Mouse (Mus musculus) C2C12 (cell line): ENCODE data around the gene Spg7. TPM values are rescaled to one million over a fixed set of nuclear protein-coding genes. Genes with fewer than 3 reads are reported as not detected.

ENCODE experiments used
- H3K27me3 ChIP-seq: one replicate; pipeline ENCODE4 v1.6.1; 2011; ENCODE audit not compliant: control insufficient read depth, insufficient read depth, insufficient read length
- H3K36me3 ChIP-seq: one replicate; pipeline ENCODE4 v1.6.1; 2011; ENCODE audit not compliant: control insufficient read depth, insufficient read depth
- H3K4me3 ChIP-seq: one replicate; pipeline ENCODE4 v1.5.1; 2011; ENCODE audit warnings: mild to moderate bottlenecking, control low read depth; ENCODE audit not compliant: poor library complexity, insufficient read depth, severe bottlenecking
- H3K79me2 ChIP-seq: one replicate; pipeline ENCODE4 v1.6.1; 2011; ENCODE audit not compliant: control insufficient read depth, insufficient read depth
- H3K79me3 ChIP-seq: one replicate; pipeline ENCODE4 v1.6.1; 2011; ENCODE audit warnings: low read depth, control low read depth
- H3ac ChIP-seq: one replicate; pipeline ENCODE3; 2011; ENCODE audit warnings: low read depth; ENCODE audit not compliant: control insufficient read depth, insufficient read length
- CEBPB ChIP-seq: IDR thresholded peaks from one replicate; pipeline ENCODE4 v1.6.1; 2011; ENCODE audit warnings: low read depth, mild to moderate bottlenecking, control low read depth, moderate library complexity
- CTCF ChIP-seq: IDR thresholded peaks from one replicate; pipeline ENCODE4 v1.5.1; 2011; ENCODE audit not compliant: control insufficient read depth, insufficient read depth, insufficient read length
- FOSL1 ChIP-seq: IDR thresholded peaks from one replicate; pipeline ENCODE4 v1.8.0; 2011; ENCODE audit warnings: mild to moderate bottlenecking, low read length; ENCODE audit not compliant: poor library complexity, insufficient read depth, severe bottlenecking
- MAX ChIP-seq: IDR thresholded peaks from one replicate; pipeline ENCODE4 v1.6.1; 2011; ENCODE audit warnings: mild to moderate bottlenecking, control low read depth
- MYOD1 ChIP-seq: IDR thresholded peaks from one replicate; pipeline ENCODE4 v1.6.1; 2011; ENCODE audit warnings: low read depth; ENCODE audit not compliant: control insufficient read depth, insufficient read length
- MYOG ChIP-seq: IDR thresholded peaks from one replicate; pipeline ENCODE4 v1.6.1; 2011; ENCODE audit not compliant: control insufficient read depth, insufficient read length; ENCODE audit errors: extremely low read depth
- USF1 ChIP-seq: IDR thresholded peaks from one replicate; pipeline ENCODE4 v1.6.1; 2011; ENCODE audit warnings: low read depth, mild to moderate bottlenecking, control low read depth, moderate library complexity
- polyA plus RNA-seq: library from polyadenylated mRNA; unstranded; fragments of >200 nt; fragmentation: generic; extraction: Trizol; gene quantifications from one replicate; pipeline ENCODE4 v1.2.1, GENCODE M21; 2012; ENCODE audit warnings: missing spikeins

Gene Spg7
- polyA plus RNA-seq, 1 experiment = 57.4 TPM

- Histone ChIP-seq H3K4me3 (no peak overlapping the region), H3K79me2 (peaks cover 26% of the 10 kb centered on the region), H3K79me3 (peaks cover 20% of the 10 kb centered on the region), H3ac (no peak overlapping the region), H3K27me3 (no peaks in the 10 kb centered on the region), H3K36me3 (peaks cover 32% of the 10 kb centered on the region)
- no peak for TF ChIP-seq MYOD1
- no peak for TF ChIP-seq CTCF
- no peak for TF ChIP-seq CEBPB
- TF ChIP-seq USF1 = no peak
- no peak for TF ChIP-seq FOSL1
- TF ChIP-seq MYOG = no peak
- no peak for TF ChIP-seq MAX
Measured at GRCm38 (mm10) chr8:123106531-123106930, 43.8 kb downstream of the Spg7 start.

GRCm38 (mm10) chr8:123108010-123108409, 45.3 kb downstream of the Spg7 start:
- peaks cover 17% of the 10 kb centered on the region for H3K79me3 ChIP-seq
- no peak overlapping the region for H3ac ChIP-seq
- H3K36me3 ChIP-seq = peaks cover 31% of the 10 kb centered on the region
- TF ChIP-seq MAX (no peak), MYOD1 (no peak), CEBPB (no peak), FOSL1 (no peak), CTCF (no peak), USF1 (no peak), MYOG (no peak)
- peaks cover 18% of the 10 kb centered on the region for H3K79me2 ChIP-seq
- H3K4me3 ChIP-seq = no peak overlapping the region
- no peaks in the 10 kb centered on the region for H3K27me3 ChIP-seq

DNA sequence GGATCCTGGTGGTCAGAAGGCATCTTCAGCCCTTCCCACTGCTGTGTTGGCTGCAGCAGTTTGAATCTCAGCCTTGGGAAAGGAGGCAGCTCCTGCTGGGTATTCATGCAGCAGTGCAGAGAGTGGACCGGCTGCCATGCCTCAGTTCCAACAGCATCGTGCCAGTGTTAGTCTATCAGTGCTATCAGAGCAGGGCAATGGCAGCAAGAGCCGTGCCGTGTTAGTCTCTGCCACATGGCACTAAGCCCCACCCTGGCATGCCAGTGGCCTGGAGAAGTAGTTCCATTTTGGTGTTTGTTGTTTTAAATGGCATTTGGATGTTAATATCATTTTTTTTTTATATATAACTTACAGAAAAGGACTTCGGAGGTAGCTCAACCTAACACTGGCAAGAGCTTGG, 46.2 kb downstream of the Spg7 start:
- H3K79me2 ChIP-seq = peaks cover 9% of the 10 kb centered on the region
- H3ac ChIP-seq = no peak overlapping the region
- no peak overlapping the region for H3K4me3 ChIP-seq
- TF ChIP-seq CEBPB (no peak), MAX (no peak), CTCF (no peak), FOSL1 (no peak), USF1 (no peak)
- no peaks in the 10 kb centered on the region for H3K27me3 ChIP-seq
- peaks cover 8% of the 10 kb centered on the region for H3K79me3 ChIP-seq
- H3K36me3 ChIP-seq = peaks cover 21% of the 10 kb centered on the region

GRCm38 (mm10) chr8:123110649-123111048, 47.9 kb downstream of the Spg7 start:
- Histone ChIP-seq H3K4me3 (no peak overlapping the region), H3K79me3 (no peaks in the 10 kb centered on the region), H3K79me2 (no peaks in the 10 kb centered on the region), H3K27me3 (no peaks in the 10 kb centered on the region), H3K36me3 (peaks cover 4% of the 10 kb centered on the region), H3ac (no peak overlapping the region)
- TF ChIP-seq CEBPB (no peak), FOSL1 (no peak), MYOD1 (no peak), MYOG (no peak)

- Histone ChIP-seq H3ac (no peak overlapping the region), H3K79me3 (no peaks in the 10 kb centered on the region), H3K4me3 (no peak overlapping the region), H3K36me3 (no peaks in the 10 kb centered on the region), H3K79me2 (no peaks in the 10 kb centered on the region), H3K27me3 (peaks cover 8% of the 10 kb centered on the region)
- TF ChIP-seq MAX = no peak
- no peak for TF ChIP-seq CTCF
- TF ChIP-seq USF1 = no peak
- peak; percentile 24 for TF ChIP-seq MYOD1
- TF ChIP-seq CEBPB = no peak
- no peak for TF ChIP-seq MYOG
- no peak for TF ChIP-seq FOSL1
Measured at GRCm38 (mm10) chr8:123112892-123113291, 50.1 kb downstream of the Spg7 start.

DNA sequence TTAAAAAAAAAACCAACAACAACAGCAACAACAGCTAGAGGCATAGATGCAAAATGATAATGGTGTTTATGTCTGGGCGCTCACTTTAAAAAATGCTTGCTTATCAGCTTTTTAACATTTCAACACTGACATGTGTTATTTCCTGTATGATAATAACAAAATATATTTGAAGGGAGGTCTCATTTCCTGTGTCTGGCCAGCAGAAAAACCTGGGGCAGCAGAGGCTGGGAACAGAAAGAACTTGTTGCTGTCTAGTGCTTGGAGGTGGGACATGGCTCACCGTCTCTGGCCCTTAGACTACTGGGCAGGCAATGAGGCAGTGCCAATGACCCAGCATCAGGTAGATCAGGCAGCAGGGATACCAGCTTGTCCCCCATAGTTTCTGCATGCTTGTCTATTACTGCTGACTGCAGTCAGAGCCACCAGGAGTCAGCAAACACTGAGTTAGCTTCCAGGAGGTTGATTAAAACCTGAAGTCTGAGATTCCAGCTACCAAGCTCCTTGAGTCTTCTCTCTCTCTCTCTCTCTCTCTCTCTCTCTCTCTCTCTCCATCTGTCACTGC, 51.2 kb downstream of the Spg7 start:
- no peak overlapping the region for H3ac ChIP-seq
- no peaks in the 10 kb centered on the region for H3K79me2 ChIP-seq
- H3K4me3 ChIP-seq = no peak overlapping the region
- H3K79me3 ChIP-seq = no peaks in the 10 kb centered on the region
- peaks cover 10% of the 10 kb centered on the region for H3K27me3 ChIP-seq
- no peaks in the 10 kb centered on the region for H3K36me3 ChIP-seq
- no peak for TF ChIP-seq MYOG
- no peak for TF ChIP-seq FOSL1
- no peak for TF ChIP-seq CEBPB
- no peak for TF ChIP-seq CTCF
- no peak for TF ChIP-seq MYOD1
- TF ChIP-seq USF1 = no peak
- TF ChIP-seq MAX = no peak
